Mouse (Mus musculus): Measurements from ENCODE around the gene Ppp1r35. TPM values are rescaled to one million over a fixed set of nuclear protein-coding genes. Genes with fewer than 3 reads are reported as not detected.

Gene Ppp1r35
- total and polyA plus RNA-seq, 3 experiments: 16.1 to 61.5 (median 40.1) TPM

GRCm38 (mm10) chr5:137751221-137751887, 27.3 kb upstream of the Ppp1r35 start:
- DNase-seq: no peak

GRCm38 (mm10) chr5:137751988-137752387, 26.7 kb upstream of the Ppp1r35 start:
- no peak for DNase-seq

- no peak for DNase-seq
Measured at GRCm38 (mm10) chr5:137753111-137753832, 25.4 kb upstream of the Ppp1r35 start.

GRCm38 (mm10) chr5:137755425-137755824, 23.2 kb upstream of the Ppp1r35 start:
- no peak for DNase-seq

GRCm38 (mm10) chr5:137756106-137756505, 22.5 kb upstream of the Ppp1r35 start:
- DNase-seq: no peak

- DNase-seq: peak; percentile 85
Measured at GRCm38 (mm10) chr5:137756882-137757661, 21.6 kb upstream of the Ppp1r35 start.

GRCm38 (mm10) chr5:137757887-137758286, 20.8 kb upstream of the Ppp1r35 start:
- DNase-seq: no peak

GRCm38 (mm10) chr5:137758921-137759534, 19.6 kb upstream of the Ppp1r35 start:
- DNase-seq: no peak

GRCm38 (mm10) chr5:137759971-137760412, 18.7 kb upstream of the Ppp1r35 start:
- DNase-seq: peak; percentile 91

GRCm38 (mm10) chr5:137764609-137765340, 13.9 kb upstream of the Ppp1r35 start:
- DNase-seq: no peak

GRCm38 (mm10) chr5:137766270-137766669, 12.4 kb upstream of the Ppp1r35 start:
- DNase-seq: no peak

GRCm38 (mm10) chr5:137768475-137768874, 10.2 kb upstream of the Ppp1r35 start:
- DNase-seq: no peak

- DNase-seq: peak; percentile 35
Measured at GRCm38 (mm10) chr5:137770709-137771108, 7.9 kb upstream of the Ppp1r35 start.

GRCm38 (mm10) chr5:137772755-137773154, 5.9 kb upstream of the Ppp1r35 start:
- DNase-seq: no peak

- no peak for DNase-seq
Measured at GRCm38 (mm10) chr5:137775587-137776290, 2.9 kb upstream of the Ppp1r35 start.

GRCm38 (mm10) chr5:137776408-137776918, 2.2 kb upstream of the Ppp1r35 start:
- DNase-seq: peak; percentile 52

GRCm38 (mm10) chr5:137777267-137777845, 1.3 kb upstream of the Ppp1r35 start:
- no peak for DNase-seq

- peak; percentile 65 for DNase-seq
Measured at GRCm38 (mm10) chr5:137779053-137779933, 644 bp downstream of the Ppp1r35 start.

- no peak for DNase-seq
Measured at GRCm38 (mm10) chr5:137781661-137782060, 3.0 kb downstream of the Ppp1r35 start.

Data from adrenal gland, adult 2 months (tissue).